31 mouse cellular contexts compared by ENCODE assay signal in the genomic region with DNA sequence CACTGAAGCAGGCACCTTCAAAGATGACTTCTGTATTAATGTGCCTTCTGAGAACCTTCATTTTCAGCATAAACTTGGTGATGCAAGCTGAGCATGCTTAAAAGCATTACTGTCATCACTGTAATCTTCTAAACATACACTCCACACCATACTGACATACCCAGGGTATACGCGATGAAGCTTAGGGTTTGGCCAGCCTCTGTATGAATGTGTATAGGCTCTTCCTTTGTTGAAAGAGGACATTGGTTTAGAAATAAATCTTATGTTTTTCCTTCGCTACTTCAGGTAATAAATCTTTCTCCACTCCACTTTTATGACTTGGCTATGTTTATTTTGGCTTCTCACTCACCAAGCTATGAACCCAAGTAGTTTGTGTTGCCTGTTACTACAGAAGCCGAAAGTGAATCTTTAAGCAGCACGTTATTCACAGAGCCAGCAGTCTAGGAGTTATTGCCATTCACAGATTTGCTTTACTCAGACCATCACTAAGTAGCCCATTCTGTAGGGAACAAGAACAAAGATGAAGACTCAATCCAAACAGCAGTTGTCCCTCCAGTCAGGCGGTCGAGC. TPM values are rescaled to one million over a fixed set of nuclear protein-coding genes. Genes with fewer than 3 reads are reported as not detected.
DNase-seq lines count a peak whose midpoint lies in the region; ATAC-seq and TF ChIP-seq lines count a peak whose summit lies in the region.
"Had no signal": no experiment of that assay in that cellular context is flagged by ENCODE, and none has a peak within 500 bp of the region (broad histone marks: within the 10 kb centered on the region; RNA-seq: fewer than 3 reads in every experiment).

No protein-coding gene starts in this region.

- no peak for ATAC-seq in hindbrain, postnatal 0 days
- peak; percentile 77 for ATAC-seq in kidney, embryonic 14.5 days (ENCODE audit: low FRiP score, low TSS enrichment)
- ATAC-seq in kidney, postnatal 0 days (replicated peaks; ENCODE audit: low FRiP score, low read depth): no peak; the same call in 1 of the 2 replicates
- ATAC-seq: forebrain, embryonic 15.5 days; hindbrain, embryonic 16.5 days; Patski had no signal

- no peaks in the 10 kb centered on the region for H3K9me3 ChIP-seq in hindbrain, postnatal 0 days (ENCODE audit: low read length)
- no peaks in the 10 kb centered on the region for H3K9me3 ChIP-seq in hindbrain, embryonic 10.5 days
- no peaks in the 10 kb centered on the region for H3K9me3 ChIP-seq in kidney, embryonic 14.5 days (ENCODE audit: control insufficient read depth, low read length)
- H3K9me3 ChIP-seq in kidney, postnatal 0 days (replicated peaks; ENCODE audit: low read length): no peaks in the 10 kb centered on the region
- H3K9me3 ChIP-seq: embryonic facial prominence, embryonic 12.5 days; embryonic facial prominence, embryonic 15.5 days; forebrain, embryonic 12.5 days; forebrain, embryonic 15.5 days; G1E; hindbrain, embryonic 13.5 days had no signal

- no peak overlapping the region for H3K4me3 ChIP-seq in hindbrain, postnatal 0 days (ENCODE audit: low read length)
- no peak overlapping the region for H3K4me3 ChIP-seq in hindbrain, embryonic 10.5 days
- H3K4me3 ChIP-seq in kidney, embryonic 14.5 days (ENCODE audit: low read length): no peak overlapping the region
- H3K4me3 ChIP-seq in kidney, postnatal 0 days (replicated peaks; ENCODE audit: low read depth, low read length): no peak overlapping the region
- H3K4me3 ChIP-seq: embryonic facial prominence, embryonic 12.5 days; embryonic facial prominence, embryonic 15.5 days; forebrain, embryonic 12.5 days; forebrain, embryonic 15.5 days; heart, adult 2 months; hindbrain, embryonic 13.5 days had no signal

- H3K27ac ChIP-seq in hindbrain, postnatal 0 days: no peak overlapping the region
- no peak overlapping the region for H3K27ac ChIP-seq in hindbrain, embryonic 10.5 days
- no peak overlapping the region for H3K27ac ChIP-seq in kidney, embryonic 14.5 days (ENCODE audit: low read depth, low read length)
- H3K27ac ChIP-seq in kidney, postnatal 0 days: no peak overlapping the region
- H3K27ac ChIP-seq: embryonic facial prominence, embryonic 12.5 days; embryonic facial prominence, embryonic 15.5 days; forebrain, embryonic 12.5 days; forebrain, embryonic 15.5 days; heart, adult 2 months; hindbrain, embryonic 13.5 days had no signal

- 0 out of 2 replicates have a peak overlapping the region, but pooled peaks have one; percentile 1 for H3K4me2 ChIP-seq in hindbrain, postnatal 0 days (ENCODE audit: low read depth, low read length)
- H3K4me2 ChIP-seq in kidney, embryonic 14.5 days (replicated peaks; ENCODE audit: low read depth, low read length): no peak overlapping the region
- no peak overlapping the region for H3K4me2 ChIP-seq in kidney, postnatal 0 days (ENCODE audit: low read length)
- H3K4me2 ChIP-seq: embryonic facial prominence, embryonic 12.5 days; embryonic facial prominence, embryonic 15.5 days; forebrain, embryonic 12.5 days; forebrain, embryonic 15.5 days; heart, embryonic 11.5 days; hindbrain, embryonic 13.5 days had no signal

- no peak for TF ChIP-seq CTCF in hindbrain, postnatal 0 days (IDR thresholded peaks at IDR 0.05; ENCODE audit: low read depth)
- TF ChIP-seq CTCF in kidney, postnatal 0 days (IDR thresholded peaks at IDR 0.05; ENCODE audit: low read depth): no peak

- H3K9ac ChIP-seq in hindbrain, postnatal 0 days (replicated peaks; ENCODE audit: low read length): no peak overlapping the region
- H3K9ac ChIP-seq in kidney, embryonic 14.5 days (ENCODE audit: low read depth, low read length): no peak overlapping the region
- no peak overlapping the region for H3K9ac ChIP-seq in kidney, postnatal 0 days (ENCODE audit: low read depth, low read length)
- H3K9ac ChIP-seq: embryonic facial prominence, embryonic 12.5 days; embryonic facial prominence, embryonic 15.5 days; forebrain, embryonic 12.5 days; forebrain, embryonic 15.5 days; hindbrain, embryonic 13.5 days had no signal

- DNase-seq in hindbrain, postnatal 0 days (ENCODE audit: low spot score): no peak
- DNase-seq in hindbrain, embryonic 10.5 days (ENCODE audit: low spot score): no peak
- no peak for DNase-seq in kidney, postnatal 36 days
- DNase-seq in kidney, postnatal 0 days (ENCODE audit: low spot score): peak; percentile 86
- no peak for DNase-seq in kidney, postnatal 10 days
- peak; percentile 20 for DNase-seq in adipocyte (ENCODE audit: low spot score)
- DNase-seq in ovary, postnatal 14 days (ENCODE audit: low spot score): no peak
- DNase-seq: adrenal gland, adult 2 months; adrenal gland, postnatal 14 days; B cell, adult 2 months; cerebellum, adult 11 months; cerebellum, adult 2 months; cerebellum, adult 9-11 months; cerebellum, postnatal 25 days; gastrocnemius, postnatal 25 days; heart, adult 2 months had no signal

- H3K4me1 ChIP-seq in hindbrain, postnatal 0 days (ENCODE audit: insufficient read depth, low read length): no peaks in the 10 kb centered on the region
- no peaks in the 10 kb centered on the region for H3K4me1 ChIP-seq in hindbrain, embryonic 10.5 days (replicated peaks)
- 0 out of 2 replicates have a peak, but pooled peaks cover 4% of the 10 kb centered on the region for H3K4me1 ChIP-seq in kidney, embryonic 14.5 days (ENCODE audit: control insufficient read depth, insufficient read depth, low read length)
- no peaks in the 10 kb centered on the region for H3K4me1 ChIP-seq in kidney, postnatal 0 days (replicated peaks; ENCODE audit: insufficient read depth, low read length)
- H3K4me1 ChIP-seq: embryonic facial prominence, embryonic 12.5 days; embryonic facial prominence, embryonic 15.5 days; forebrain, embryonic 12.5 days; forebrain, embryonic 15.5 days; hindbrain, embryonic 13.5 days had no signal

- H3K27me3 ChIP-seq in hindbrain, postnatal 0 days (ENCODE audit: insufficient read depth, low read length): no peaks in the 10 kb centered on the region
- H3K27me3 ChIP-seq in hindbrain, embryonic 10.5 days (ENCODE audit: insufficient read depth, poor library complexity, severe bottlenecking): no peaks in the 10 kb centered on the region
- H3K27me3 ChIP-seq in kidney, embryonic 14.5 days (ENCODE audit: control insufficient read depth, insufficient read depth, low read length): peaks cover 3% of the 10 kb centered on the region; the same call in 1 of the 2 replicates
- H3K27me3 ChIP-seq in kidney, postnatal 0 days (ENCODE audit: insufficient read depth, low read length): no peaks in the 10 kb centered on the region
- H3K27me3 ChIP-seq: CH12.LX; embryonic facial prominence, embryonic 12.5 days; embryonic facial prominence, embryonic 15.5 days; forebrain, embryonic 12.5 days; forebrain, embryonic 15.5 days; hindbrain, embryonic 13.5 days had no signal

- no peaks in the 10 kb centered on the region for H3K36me3 ChIP-seq in hindbrain, postnatal 0 days (ENCODE audit: insufficient read depth, low read length)
- H3K36me3 ChIP-seq in hindbrain, embryonic 10.5 days: no peaks in the 10 kb centered on the region
- no peaks in the 10 kb centered on the region for H3K36me3 ChIP-seq in kidney, embryonic 14.5 days (ENCODE audit: control insufficient read depth, insufficient read depth, low read length)
- H3K36me3 ChIP-seq in kidney, postnatal 0 days (ENCODE audit: insufficient read depth, low read length): no peaks in the 10 kb centered on the region
- H3K36me3 ChIP-seq: embryonic facial prominence, embryonic 12.5 days; embryonic facial prominence, embryonic 15.5 days; forebrain, embryonic 12.5 days; forebrain, embryonic 15.5 days; G1E; hindbrain, embryonic 13.5 days had no signal

- 83% methylated on average over 7 of the region's 7 CpGs for WGBS in hindbrain, postnatal 0 days
- WGBS in hindbrain, embryonic 10.5 days: 88% methylated on average over 7 of the region's 7 CpGs
- WGBS in kidney, embryonic 14.5 days: 44% methylated on average over 7 of the region's 7 CpGs
- 46% methylated on average over 7 of the region's 7 CpGs for WGBS in kidney, postnatal 0 days

RNA-seq across cellular contexts. Expression of a gene that starts 4.2 kb away (rescaled TPM):
- total RNA-seq in hindbrain, postnatal 0 days (2014; rRNA removed): 40.5 and 45.9 TPM in 2 replicates
- 69.2 and 74.4 TPM in 2 replicates for polyA plus RNA-seq in hindbrain, postnatal 0 days (2015; fragmentation: Nextera tagmentation; extraction: Ambion mirVana)
- polyA plus RNA-seq in hindbrain, embryonic 10.5 days (2016; fragmentation: Nextera tagmentation; extraction: Ambion mirVana): 0.51 TPM in 1 of 2 replicates, not detected in the other
- not detected in 2 replicates for polyA plus RNA-seq in kidney, embryonic 14.5 days (2014; fragmentation: Nextera tagmentation; extraction: Ambion mirVana)
- polyA plus RNA-seq in kidney, postnatal 0 days (2015; fragmentation: Nextera tagmentation; extraction: Ambion mirVana): 0.09 and 0.16 TPM in 2 replicates
- total RNA-seq: common myeloid progenitor, adult 5-6 weeks; G1E; heart, adult 2 months; heart, postnatal 25 days; hematopoietic stem cell, adult 5-6 weeks had no signal
- polyA plus RNA-seq: embryonic facial prominence, embryonic 12.5 days; G1E; heart, embryonic 11.5 days; heart, embryonic 14.5 days; Patski had no signal

RNA-seq across cellular contexts. Expression of a gene that starts 23.1 kb away (rescaled TPM):
- 5.5 and 6.9 TPM in 2 replicates for total RNA-seq in hindbrain, postnatal 0 days (2014; rRNA removed)
- 7.1 and 7.4 TPM in 2 replicates for polyA plus RNA-seq in hindbrain, postnatal 0 days (2015; fragmentation: Nextera tagmentation; extraction: Ambion mirVana)
- polyA plus RNA-seq in hindbrain, embryonic 10.5 days (2016; fragmentation: Nextera tagmentation; extraction: Ambion mirVana): 7.9 and 11.4 TPM in 2 replicates
- polyA plus RNA-seq in kidney, embryonic 14.5 days (2014; fragmentation: Nextera tagmentation; extraction: Ambion mirVana): 5.8 and 8.2 TPM in 2 replicates
- 4.8 TPM in 2 replicates for polyA plus RNA-seq in kidney, postnatal 0 days (2015; fragmentation: Nextera tagmentation; extraction: Ambion mirVana)

RNA-seq across cellular contexts. Expression of a gene that starts 30.4 kb away (rescaled TPM):
- 12.5 and 13.1 TPM in 2 replicates for total RNA-seq in hindbrain, postnatal 0 days (2014; rRNA removed)
- polyA plus RNA-seq in hindbrain, postnatal 0 days (2015; fragmentation: Nextera tagmentation; extraction: Ambion mirVana): 3.6 and 4.5 TPM in 2 replicates
- 6.6 and 7.7 TPM in 2 replicates for polyA plus RNA-seq in hindbrain, embryonic 10.5 days (2016; fragmentation: Nextera tagmentation; extraction: Ambion mirVana)
- polyA plus RNA-seq in kidney, embryonic 14.5 days (2014; fragmentation: Nextera tagmentation; extraction: Ambion mirVana): 10.5 and 11.9 TPM in 2 replicates
- polyA plus RNA-seq in kidney, postnatal 0 days (2015; fragmentation: Nextera tagmentation; extraction: Ambion mirVana): 17.5 and 19.4 TPM in 2 replicates
- total RNA-seq: CH12.LX had no signal
- polyA plus RNA-seq: G1E, Patski had no signal

Comparison
In these comparisons a context has a peak if more than half of its experiments do, and no peak if none do; other contexts are left out.
1. DNase-seq: peak in kidney, postnatal 0 days (single experiment) and adipocyte (single experiment); none in hindbrain, postnatal 0 days (single experiment), hindbrain, embryonic 10.5 days (single experiment), kidney, postnatal 36 days (0 of 2), kidney, postnatal 10 days (single experiment) and ovary, postnatal 14 days (single experiment).
2. RNA of a gene that starts 4.2 kb away (polyA plus RNA-seq): 69.2 to 74.4 TPM in hindbrain, postnatal 0 days; 0.51 TPM in hindbrain, embryonic 10.5 days, 0.09 to 0.16 TPM in kidney, postnatal 0 days and not detected in kidney, embryonic 14.5 days; every median in the first group is over 10 times any median in the second.